Mouse (Mus musculus) heart, adult 2 months (tissue): ENCODE results near the gene Fancg.

Experiments used
- CTCF ChIP-seq: fragments of 200-600 bp; IDR thresholded peaks from 2 replicates; pipeline ENCODE4 v1.8.1; 2022; ENCODE audit warnings: antibody characterized with exemption, mild to moderate bottlenecking, moderate library complexity
- EP300 ChIP-seq: fragments of 200-500 bp; IDR thresholded peaks from 2 replicates; pipeline ENCODE4 v1.6.1; 2011; ENCODE audit warnings: low read depth, low read length, control low read depth; ENCODE audit not compliant: insufficient read depth

- TF ChIP-seq EP300 (0 out of 2 replicates have a peak, but pooled peaks have one; percentile 38), CTCF (no peak)
These were observed at the start of gene Fancg for GRCm38 (mm10) chr4:43010161-43011038.
